Mouse (Mus musculus): ENCODE measurements at regions not wholly inside any gene's neighbourhood (a gene's known extent, or its start where the extent isn't known, plus 50 kb on each side); places are given as distances from the start of the nearest gene placed in this dataset.

GRCm38 (mm10) chr10:126082576-126082975 is 116.6 kb downstream of the Lrig3 start:
- TF ChIP-seq CTCF (IDR thresholded peaks at IDR 0.05; ENCODE audit: borderline replicate concordance, insufficient read depth, low read depth, low read length) (no peak), POLR2A (IDR thresholded peaks at IDR 0.05; ENCODE audit: borderline replicate concordance, insufficient read depth, low read length) (no peak)
